Mouse (Mus musculus): ENCODE results near the gene Prmt2. TPM values are rescaled to one million over a fixed set of nuclear protein-coding genes. Genes with fewer than 3 reads are reported as not detected.

Gene Prmt2
- polyA plus RNA-seq, 1 experiment from 2014 or later: 53.4 TPM

DNA sequence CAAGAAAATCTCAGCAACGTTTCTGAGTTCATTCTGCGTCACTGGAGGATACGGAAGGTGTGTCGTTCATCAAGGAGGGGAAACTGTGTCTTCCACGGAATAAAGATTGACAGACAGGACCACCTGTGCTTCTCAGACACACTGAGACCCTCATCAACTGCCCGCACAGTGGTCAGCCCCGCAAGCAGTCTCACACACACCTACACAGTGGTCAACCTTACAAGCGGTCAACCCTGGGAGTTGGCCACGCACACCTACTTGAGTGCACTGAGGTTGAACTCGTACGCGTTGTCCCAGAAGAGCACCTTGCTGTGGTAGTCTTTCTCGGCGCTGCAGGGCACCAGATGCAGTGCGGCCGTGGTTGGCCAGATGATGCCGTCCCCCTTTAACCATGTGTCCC lies 20.6 kb downstream of the Prmt2 start:
- Histone ChIP-seq H3K27ac (ENCODE audit: poor library complexity, severe bottlenecking) (no peak overlapping the region), H3K4me3 (no peak overlapping the region), H3K36me3 (peaks cover 98% of the 10 kb centered on the region), H3K9me3 (replicated peaks) (peaks cover 26% of the 10 kb centered on the region), H3K4me1 (replicated peaks) (no peaks in the 10 kb centered on the region), H3K27me3 (replicated peaks) (no peaks in the 10 kb centered on the region), H3K4me2 (no peak overlapping the region), H3K9ac (no peak overlapping the region)
- no peak for ATAC-seq (ENCODE audit: insufficient number of reproducible peaks, low FRiP score)
- WGBS: 94% methylated on average over 17 of the region's 17 CpGs

DNA sequence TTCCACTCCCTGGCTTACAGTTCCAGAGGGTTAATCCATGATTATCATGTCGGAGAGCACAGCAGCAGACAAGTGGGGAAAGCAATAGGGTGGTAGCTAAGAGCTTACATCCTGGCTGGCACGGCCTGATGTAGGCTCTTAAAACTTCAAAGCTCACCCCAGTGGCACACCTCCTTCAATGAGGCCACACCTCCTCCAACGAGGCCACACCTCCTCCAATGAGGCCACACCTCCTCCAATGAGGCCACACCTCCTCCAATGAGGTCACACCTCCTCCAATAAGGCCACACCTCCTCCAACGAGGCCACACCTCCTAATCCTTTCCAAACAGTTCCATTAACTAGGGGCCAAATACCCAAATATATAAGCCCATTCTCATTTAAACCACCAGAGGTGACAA lies 23.5 kb downstream of the Prmt2 start:
- 78% methylated on average over 4 of the region's 4 CpGs for WGBS
- no peaks in the 10 kb centered on the region for H3K27me3 ChIP-seq (replicated peaks)
- H3K27ac ChIP-seq (ENCODE audit: poor library complexity, severe bottlenecking): no peak overlapping the region
- ATAC-seq (ENCODE audit: insufficient number of reproducible peaks, low FRiP score): no peak
- peaks cover 85% of the 10 kb centered on the region for H3K36me3 ChIP-seq
- H3K9ac ChIP-seq: no peak overlapping the region
- H3K9me3 ChIP-seq (replicated peaks): peaks cover 26% of the 10 kb centered on the region
- H3K4me2 ChIP-seq: no peak overlapping the region
- H3K4me1 ChIP-seq (replicated peaks): no peaks in the 10 kb centered on the region
- H3K4me3 ChIP-seq: no peak overlapping the region

DNA sequence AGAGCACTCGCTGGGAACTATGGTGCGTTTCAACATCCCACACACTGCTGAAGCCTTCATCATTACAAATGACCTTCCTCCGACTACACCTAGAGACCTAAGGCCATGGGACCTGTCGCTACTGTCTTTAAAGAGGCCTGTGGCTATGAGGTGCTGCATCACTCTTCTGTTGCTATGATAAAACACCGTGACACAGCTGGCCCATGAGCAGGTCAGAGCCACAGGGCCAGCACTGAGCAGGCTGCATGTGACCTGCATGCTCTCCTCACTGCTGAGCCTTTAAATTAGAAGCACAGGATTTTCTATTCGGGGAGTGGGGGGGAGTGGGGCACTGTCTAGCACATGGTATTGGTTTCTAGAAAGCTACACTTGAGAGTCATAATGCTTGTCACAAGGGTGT lies 25.5 kb downstream of the Prmt2 start:
- no peak overlapping the region for H3K4me2 ChIP-seq
- 88% methylated on average over 6 of the region's 6 CpGs for WGBS
- peaks cover 87% of the 10 kb centered on the region for H3K36me3 ChIP-seq
- no peak overlapping the region for H3K9ac ChIP-seq
- ATAC-seq (ENCODE audit: insufficient number of reproducible peaks, low FRiP score): no peak
- no peak overlapping the region for H3K27ac ChIP-seq (ENCODE audit: poor library complexity, severe bottlenecking)
- H3K4me1 ChIP-seq (replicated peaks): no peaks in the 10 kb centered on the region
- no peaks in the 10 kb centered on the region for H3K27me3 ChIP-seq (replicated peaks)
- H3K9me3 ChIP-seq (replicated peaks): peaks cover 26% of the 10 kb centered on the region
- H3K4me3 ChIP-seq: no peak overlapping the region

GRCm38 (mm10) chr10:76210806-76211205 lies 26.9 kb downstream of the Prmt2 start:
- Histone ChIP-seq H3K9ac (no peak overlapping the region), H3K9me3 (replicated peaks) (peaks cover 22% of the 10 kb centered on the region), H3K36me3 (peaks cover 82% of the 10 kb centered on the region), H3K4me3 (no peak overlapping the region), H3K27ac (ENCODE audit: poor library complexity, severe bottlenecking) (no peak overlapping the region), H3K4me2 (no peak overlapping the region), H3K4me1 (replicated peaks) (no peaks in the 10 kb centered on the region), H3K27me3 (replicated peaks) (no peaks in the 10 kb centered on the region)
- 94% methylated on average over 7 of the region's 7 CpGs for WGBS
- no peak for ATAC-seq (ENCODE audit: insufficient number of reproducible peaks, low FRiP score)

- ATAC-seq (ENCODE audit: insufficient number of reproducible peaks, low FRiP score): no peak
- 91% methylated on average over 8 of the region's 8 CpGs for WGBS
- peaks cover 67% of the 10 kb centered on the region for H3K36me3 ChIP-seq
Measured at GRCm38 (mm10) chr10:76209241-76209640, 28.4 kb downstream of the Prmt2 start.

GRCm38 (mm10) chr10:76207262-76207796 lies 30.3 kb downstream of the Prmt2 start:
- WGBS: 87% methylated on average over 13 of the region's 13 CpGs
- Histone ChIP-seq H3K36me3 (peaks cover 48% of the 10 kb centered on the region), H3K4me1 (replicated peaks) (0 out of 2 replicates have a peak, but pooled peaks cover 4% of the 10 kb centered on the region), H3K27ac (ENCODE audit: poor library complexity, severe bottlenecking) (no peak overlapping the region), H3K9me3 (replicated peaks) (no peaks in the 10 kb centered on the region), H3K27me3 (replicated peaks) (0 out of 2 replicates have a peak, but pooled peaks cover 3% of the 10 kb centered on the region), H3K9ac (no peak overlapping the region), H3K4me2 (no peak overlapping the region), H3K4me3 (no peak overlapping the region)
- no peak for ATAC-seq (ENCODE audit: insufficient number of reproducible peaks, low FRiP score)

More at GRCm38 (mm10) chr10:76209241-76209640, 28.4 kb downstream of the Prmt2 start:
- H3K27me3 ChIP-seq (replicated peaks): no peaks in the 10 kb centered on the region
- no peak overlapping the region for H3K9ac ChIP-seq
- H3K4me2 ChIP-seq: no peak overlapping the region
- peaks cover 6% of the 10 kb centered on the region for H3K9me3 ChIP-seq (replicated peaks)
- H3K4me3 ChIP-seq: no peak overlapping the region
- H3K4me1 ChIP-seq (replicated peaks): no peaks in the 10 kb centered on the region
- no peak overlapping the region for H3K27ac ChIP-seq (ENCODE audit: poor library complexity, severe bottlenecking)

GRCm38 (mm10) chr10:76203798-76204283 lies 33.8 kb downstream of the Prmt2 start:
- Histone ChIP-seq H3K27me3 (replicated peaks) (0 out of 2 replicates have a peak, but pooled peaks cover 3% of the 10 kb centered on the region), H3K27ac (ENCODE audit: poor library complexity, severe bottlenecking) (no peak overlapping the region), H3K9ac (peak overlapping the region; percentile 62), H3K36me3 (peaks cover 26% of the 10 kb centered on the region), H3K9me3 (replicated peaks) (no peaks in the 10 kb centered on the region), H3K4me2 (peak overlapping the region; percentile 80), H3K4me3 (peak overlapping the region; percentile 45), H3K4me1 (replicated peaks) (0 out of 2 replicates have a peak, but pooled peaks cover 4% of the 10 kb centered on the region)
- WGBS: 3% methylated on average over 18 of the region's 18 CpGs
- no peak for ATAC-seq (ENCODE audit: insufficient number of reproducible peaks, low FRiP score)

DNA sequence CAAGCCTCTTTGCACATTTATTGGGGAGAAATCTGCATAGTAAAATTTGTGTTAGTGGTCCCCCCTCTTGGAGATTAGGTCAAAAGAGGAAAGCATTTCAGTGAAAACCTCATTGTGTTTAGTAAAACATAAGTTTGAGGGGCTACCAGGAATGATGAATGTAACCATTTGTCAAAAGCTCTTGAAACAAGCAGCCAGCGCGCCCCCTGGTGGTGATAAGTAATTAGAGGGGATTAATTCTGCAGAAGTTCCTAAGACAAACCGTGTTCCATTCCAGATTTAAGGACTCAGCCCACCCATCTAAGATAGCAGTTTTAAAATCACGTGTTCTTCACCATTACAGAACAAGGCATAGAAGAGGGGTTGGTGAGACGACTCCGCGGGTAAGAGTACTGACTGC lies 35.7 kb downstream of the Prmt2 start:
- Histone ChIP-seq H3K36me3 (peaks cover 7% of the 10 kb centered on the region), H3K4me3 (no peak overlapping the region), H3K9me3 (replicated peaks) (no peaks in the 10 kb centered on the region), H3K27ac (ENCODE audit: poor library complexity, severe bottlenecking) (no peak overlapping the region), H3K27me3 (replicated peaks) (0 out of 2 replicates have a peak, but pooled peaks cover 6% of the 10 kb centered on the region), H3K9ac (no peak overlapping the region), H3K4me2 (no peak overlapping the region), H3K4me1 (replicated peaks) (0 out of 2 replicates have a peak, but pooled peaks cover 4% of the 10 kb centered on the region)
- WGBS: 12% methylated on average over 7 of the region's 7 CpGs
- ATAC-seq (ENCODE audit: insufficient number of reproducible peaks, low FRiP score): no peak

DNA sequence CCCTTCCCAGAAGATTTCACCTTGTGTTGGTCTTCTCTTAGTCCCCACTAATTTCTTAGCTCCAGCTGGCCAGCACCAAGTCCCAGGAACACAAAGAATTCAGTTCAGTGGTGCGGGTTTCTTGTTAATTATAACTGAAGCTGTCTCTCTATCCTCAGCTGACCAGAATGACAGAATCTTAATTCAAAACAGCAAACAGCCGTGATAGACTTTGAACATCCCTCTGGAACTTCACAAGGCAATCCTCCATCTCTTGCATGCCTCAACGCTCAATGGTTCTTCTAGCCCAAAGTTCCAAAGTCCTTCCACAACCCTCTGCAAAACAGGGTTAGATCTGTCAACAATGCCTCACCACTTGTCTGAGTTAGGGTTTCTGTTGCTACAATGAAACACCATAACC lies 36.2 kb downstream of the Prmt2 start:
- no peak for ATAC-seq (ENCODE audit: insufficient number of reproducible peaks, low FRiP score)
- Histone ChIP-seq H3K4me2 (no peak overlapping the region), H3K27ac (ENCODE audit: poor library complexity, severe bottlenecking) (no peak overlapping the region), H3K9me3 (replicated peaks) (no peaks in the 10 kb centered on the region), H3K4me3 (no peak overlapping the region), H3K9ac (no peak overlapping the region), H3K36me3 (peaks cover 1% of the 10 kb centered on the region), H3K4me1 (replicated peaks) (0 out of 2 replicates have a peak, but pooled peaks cover 4% of the 10 kb centered on the region), H3K27me3 (replicated peaks) (0 out of 2 replicates have a peak, but pooled peaks cover 8% of the 10 kb centered on the region)
- WGBS: 80% methylated on average over 3 of the region's 3 CpGs

GRCm38 (mm10) chr10:76188010-76188409 lies 49.7 kb downstream of the Prmt2 start:
- H3K9me3 ChIP-seq (replicated peaks): peaks cover 6% of the 10 kb centered on the region; the same call in 1 of the 2 replicates
- H3K4me2 ChIP-seq: no peak overlapping the region
- H3K9ac ChIP-seq: no peak overlapping the region
- H3K4me1 ChIP-seq (replicated peaks): no peaks in the 10 kb centered on the region
- H3K27me3 ChIP-seq (replicated peaks): peaks cover 30% of the 10 kb centered on the region
- no peaks in the 10 kb centered on the region for H3K36me3 ChIP-seq
- ATAC-seq (ENCODE audit: insufficient number of reproducible peaks, low FRiP score): no peak
- 77% methylated on average over 1 of the region's 1 CpGs for WGBS
- no peak overlapping the region for H3K27ac ChIP-seq (ENCODE audit: poor library complexity, severe bottlenecking)
- no peak overlapping the region for H3K4me3 ChIP-seq

- H3K4me3 ChIP-seq: no peak overlapping the region
- WGBS: 76% methylated on average over 4 of the region's 4 CpGs
- H3K9ac ChIP-seq: no peak overlapping the region
- peaks cover 6% of the 10 kb centered on the region; the same call in 1 of the 2 replicates for H3K9me3 ChIP-seq (replicated peaks)
- no peaks in the 10 kb centered on the region for H3K36me3 ChIP-seq
- no peak overlapping the region for H3K4me2 ChIP-seq
- H3K27me3 ChIP-seq (replicated peaks): peaks cover 31% of the 10 kb centered on the region
- ATAC-seq (ENCODE audit: insufficient number of reproducible peaks, low FRiP score): no peak
- H3K27ac ChIP-seq (ENCODE audit: poor library complexity, severe bottlenecking): no peak overlapping the region
- H3K4me1 ChIP-seq (replicated peaks): no peaks in the 10 kb centered on the region
Measured at GRCm38 (mm10) chr10:76185216-76185615, 52.4 kb downstream of the Prmt2 start.

GRCm38 (mm10) chr10:76174899-76175298 lies 62.8 kb downstream of the Prmt2 start:
- H3K4me2 ChIP-seq: no peak overlapping the region
- no peak overlapping the region for H3K4me3 ChIP-seq
- no peaks in the 10 kb centered on the region for H3K4me1 ChIP-seq (replicated peaks)
- no peaks in the 10 kb centered on the region; the same call in 1 of the 2 replicates for H3K9me3 ChIP-seq (replicated peaks)
- ATAC-seq (ENCODE audit: insufficient number of reproducible peaks, low FRiP score): no peak
- WGBS: 42% methylated on average over 2 of the region's 2 CpGs
- H3K27me3 ChIP-seq (replicated peaks): peaks cover 15% of the 10 kb centered on the region; the same call in 1 of the 2 replicates
- no peak overlapping the region for H3K9ac ChIP-seq
- H3K36me3 ChIP-seq: no peaks in the 10 kb centered on the region
- H3K27ac ChIP-seq (ENCODE audit: poor library complexity, severe bottlenecking): no peak overlapping the region

Measured in heart, embryonic 12.5 days (tissue).